Mouse (Mus musculus) spleen, postnatal 14 days (tissue): ENCODE measurements around the gene Zmynd11.

Experiments
- DNase-seq, 2 experiments: peaks; one replicate each; pipeline ENCODE4 v3.0.0; 2021 to 2022; ENCODE audit warnings: low spot score in 2 of 2

Zmynd11 gene

GRCm38 (mm10) chr13:9713462-9714134, 51.5 kb downstream of the Zmynd11 start:
- DNase-seq: no peak

GRCm38 (mm10) chr13:9712971-9713370, 52.2 kb downstream of the Zmynd11 start:
- no peak for DNase-seq

GRCm38 (mm10) chr13:9712409-9712808, 52.7 kb downstream of the Zmynd11 start:
- no peak for DNase-seq

GRCm38 (mm10) chr13:9708433-9709240, 56.5 kb downstream of the Zmynd11 start:
- no peak for DNase-seq

- no peak for DNase-seq
These were observed 58.4 kb downstream of the Zmynd11 start for GRCm38 (mm10) chr13:9706720-9707119.

GRCm38 (mm10) chr13:9702615-9703235, 62.4 kb downstream of the Zmynd11 start:
- no peak for DNase-seq

- DNase-seq: no peak
These were observed 67.8 kb downstream of the Zmynd11 start for GRCm38 (mm10) chr13:9697340-9697739.

GRCm38 (mm10) chr13:9695809-9696208, 69.3 kb downstream of the Zmynd11 start:
- no peak for DNase-seq

GRCm38 (mm10) chr13:9695403-9695802, 69.7 kb downstream of the Zmynd11 start:
- DNase-seq: no peak

- DNase-seq: no peak
These were observed 70.5 kb downstream of the Zmynd11 start for GRCm38 (mm10) chr13:9694651-9695050.

GRCm38 (mm10) chr13:9692876-9693275, 72.3 kb downstream of the Zmynd11 start:
- DNase-seq: no peak

- no peak for DNase-seq
These were observed 75.8 kb downstream of the Zmynd11 start for GRCm38 (mm10) chr13:9689366-9689765.

GRCm38 (mm10) chr13:9686765-9687164, 78.4 kb downstream of the Zmynd11 start:
- no peak for DNase-seq

GRCm38 (mm10) chr13:9686261-9686660, 78.9 kb downstream of the Zmynd11 start:
- no peak for DNase-seq

- DNase-seq: no peak
These were observed 80.8 kb downstream of the Zmynd11 start for GRCm38 (mm10) chr13:9684153-9684923.

- no peak for DNase-seq
These were observed 81.8 kb downstream of the Zmynd11 start for GRCm38 (mm10) chr13:9683280-9683679.

- no peak for DNase-seq
These were observed 83.6 kb downstream of the Zmynd11 start for GRCm38 (mm10) chr13:9681492-9681891.

GRCm38 (mm10) chr13:9674126-9674525, 91.0 kb downstream of the Zmynd11 start:
- DNase-seq: no peak

GRCm38 (mm10) chr13:9669246-9669645, 95.9 kb downstream of the Zmynd11 start:
- DNase-seq: no peak

- no peak for DNase-seq
These were observed 97.1 kb downstream of the Zmynd11 start for GRCm38 (mm10) chr13:9667954-9668496.

GRCm38 (mm10) chr13:9663593-9663992, 101.5 kb downstream of the Zmynd11 start:
- no peak for DNase-seq

- no peak for DNase-seq
These were observed 104.4 kb downstream of the Zmynd11 start for GRCm38 (mm10) chr13:9660711-9661110.
